Comparison of ENCODE assay signal across 24 mouse cellular contexts in genomic region chr8:121126694-121127093, GRCm38 (mm10). TPM values are rescaled to one million over a fixed set of nuclear protein-coding genes. Genes with fewer than 3 reads are reported as not detected.
DNase-seq lines count a peak whose midpoint lies in the region; ATAC-seq and TF ChIP-seq lines count a peak whose summit lies in the region.
"Had no signal": no experiment of that assay in that cellular context is flagged by ENCODE, and none has a peak within 500 bp of the region (broad histone marks: within the 10 kb centered on the region; RNA-seq: fewer than 3 reads in every experiment).

No protein-coding gene starts in this region.

- H3K9ac ChIP-seq in heart, embryonic 13.5 days = peak overlapping the region; percentile 33; the same call in 1 of the 2 replicates
- H3K9ac ChIP-seq in lung, embryonic 14.5 days = no peak overlapping the region
- H3K9ac ChIP-seq in embryonic facial prominence, embryonic 14.5 days (ENCODE audit: low read depth, low read length) = no peak overlapping the region
- no peak overlapping the region for H3K9ac ChIP-seq in stomach, embryonic 15.5 days
- H3K9ac ChIP-seq: forebrain, embryonic 12.5 days; hindbrain, embryonic 15.5 days; midbrain, embryonic 13.5 days had no signal

- H3K27me3 ChIP-seq in heart, embryonic 13.5 days (replicated peaks) = peaks cover 95% of the 10 kb centered on the region
- H3K27me3 ChIP-seq in lung, embryonic 14.5 days (ENCODE audit: insufficient read depth, low read length) = peaks cover 82% of the 10 kb centered on the region
- H3K27me3 ChIP-seq in embryonic facial prominence, embryonic 14.5 days (replicated peaks; ENCODE audit: control insufficient read depth, insufficient read depth, low read length) = peaks cover 94% of the 10 kb centered on the region
- peaks cover 81% of the 10 kb centered on the region for H3K27me3 ChIP-seq in stomach, embryonic 15.5 days (replicated peaks)

- intact Hi-C loops in left cerebral cortex, postnatal 10 days (cut with DNase I) = loop anchor here (10.0 kb wide), 1 partner anchor 158 kb away; no protein-coding TSS in a partner anchor

- H3K4me1 ChIP-seq in heart, embryonic 13.5 days = peaks cover 58% of the 10 kb centered on the region
- no peaks in the 10 kb centered on the region; the same call in 1 of the 2 replicates for H3K4me1 ChIP-seq in lung, embryonic 14.5 days (ENCODE audit: insufficient read depth)
- H3K4me1 ChIP-seq in embryonic facial prominence, embryonic 14.5 days (ENCODE audit: control insufficient read depth, insufficient read depth, low read length) = peaks cover 16% of the 10 kb centered on the region; the same call in 1 of the 2 replicates
- H3K4me1 ChIP-seq in stomach, embryonic 15.5 days = peaks cover 16% of the 10 kb centered on the region

- peak overlapping the region; percentile 67 for H3K4me2 ChIP-seq in heart, embryonic 13.5 days
- H3K4me2 ChIP-seq in lung, embryonic 14.5 days = peak overlapping the region; percentile 68
- H3K4me2 ChIP-seq in embryonic facial prominence, embryonic 14.5 days (ENCODE audit: low read depth, low read length) = 0 out of 2 replicates have a peak overlapping the region, but pooled peaks have one; percentile 68
- peak overlapping the region; percentile 83; the same call in 1 of the 2 replicates for H3K4me2 ChIP-seq in stomach, embryonic 15.5 days
- H3K4me2 ChIP-seq: forebrain, embryonic 12.5 days; hindbrain, embryonic 15.5 days; midbrain, embryonic 13.5 days had no signal

- no peak for DNase-seq in heart, adult 9 months (ENCODE audit: low spot score in 2 of 2)
- DNase-seq in lung, embryonic 14.5 days = peak; percentile 55
- no peak for DNase-seq in lung, postnatal 25 days (ENCODE audit: low spot score)
- no peak for DNase-seq in embryonic facial prominence, embryonic 14.5 days (ENCODE audit: low spot score)
- no peak for DNase-seq in left cerebral cortex, postnatal 10 days (ENCODE audit: extremely low spot score in 1 of 2, low spot score in 2 of 2)
- DNase-seq in layer of hippocampus, adult 9-11 months = no peak
- DNase-seq: adrenal gland, postnatal 25 days; cerebellum, adult 11 months; cerebellum, postnatal 14 days; gastrocnemius, adult 2 months; kidney, adult 2 months; thymus, postnatal 14 days had no signal

- 14% methylated on average over 6 of the region's 6 CpGs for WGBS in heart, embryonic 13.5 days
- WGBS in lung, embryonic 14.5 days = 6% methylated on average over 6 of the region's 6 CpGs
- WGBS in embryonic facial prominence, embryonic 14.5 days = 16% methylated on average over 5 of the region's 6 CpGs
- WGBS in stomach, embryonic 15.5 days = 14% methylated on average over 6 of the region's 6 CpGs

- 0 out of 2 replicates have a peak, but pooled peaks cover 7% of the 10 kb centered on the region for H3K36me3 ChIP-seq in heart, embryonic 13.5 days
- no peaks in the 10 kb centered on the region for H3K36me3 ChIP-seq in lung, embryonic 14.5 days (ENCODE audit: insufficient read depth)
- no peaks in the 10 kb centered on the region for H3K36me3 ChIP-seq in embryonic facial prominence, embryonic 14.5 days (ENCODE audit: control insufficient read depth, insufficient read depth, low read length)
- no peaks in the 10 kb centered on the region for H3K36me3 ChIP-seq in stomach, embryonic 15.5 days
- H3K36me3 ChIP-seq: forebrain, embryonic 12.5 days; hindbrain, embryonic 15.5 days; midbrain, embryonic 13.5 days had no signal

- peak overlapping the region; percentile 46 for H3K4me3 ChIP-seq in heart, embryonic 13.5 days
- H3K4me3 ChIP-seq in lung, embryonic 14.5 days (ENCODE audit: low read depth, low read length) = peak overlapping the region; percentile 36
- 0 out of 2 replicates have a peak overlapping the region, but pooled peaks have one; percentile 0 for H3K4me3 ChIP-seq in embryonic facial prominence, embryonic 14.5 days (ENCODE audit: low read depth, low read length)
- H3K4me3 ChIP-seq in stomach, embryonic 15.5 days (replicated peaks) = peak overlapping the region; percentile 44; the same call in 1 of the 2 replicates
- H3K4me3 ChIP-seq: forebrain, embryonic 12.5 days; gastrocnemius, adult 2 months; hindbrain, embryonic 15.5 days; midbrain, embryonic 13.5 days had no signal

- TF ChIP-seq CTCF in lung, embryonic 14.5 days (IDR thresholded peaks at IDR 0.05; ENCODE audit: low read depth) = no peak

- no peak overlapping the region for H3K27ac ChIP-seq in heart, embryonic 13.5 days (replicated peaks)
- H3K27ac ChIP-seq in lung, embryonic 14.5 days (ENCODE audit: low read depth) = peak overlapping the region; percentile 54; the same call in 1 of the 2 replicates
- H3K27ac ChIP-seq in embryonic facial prominence, embryonic 14.5 days (replicated peaks; ENCODE audit: low read depth, low read length) = no peak overlapping the region
- H3K27ac ChIP-seq in stomach, embryonic 15.5 days = 0 out of 2 replicates have a peak overlapping the region, but pooled peaks have one; percentile 31
- H3K27ac ChIP-seq: forebrain, embryonic 12.5 days; gastrocnemius, adult 2 months; hindbrain, embryonic 15.5 days; midbrain, embryonic 13.5 days had no signal

- ATAC-seq in heart, embryonic 13.5 days (ENCODE audit: extremely low read depth, insufficient number of reproducible peaks, low FRiP score, low TSS enrichment) = no peak
- peak; percentile 16; the same call in 1 of the 2 replicates for ATAC-seq in lung, embryonic 14.5 days (ENCODE audit: insufficient read depth)
- no peak for ATAC-seq in embryonic facial prominence, embryonic 14.5 days (ENCODE audit: low read depth)
- ATAC-seq in stomach, embryonic 15.5 days (ENCODE audit: insufficient read depth, low FRiP score, low read depth) = no peak
- ATAC-seq: midbrain, embryonic 13.5 days had no signal

- no peaks in the 10 kb centered on the region for H3K9me3 ChIP-seq in heart, embryonic 13.5 days
- no peaks in the 10 kb centered on the region for H3K9me3 ChIP-seq in lung, embryonic 14.5 days (ENCODE audit: low read depth, low read length)
- no peaks in the 10 kb centered on the region for H3K9me3 ChIP-seq in embryonic facial prominence, embryonic 14.5 days (ENCODE audit: control insufficient read depth, low read length)
- no peaks in the 10 kb centered on the region for H3K9me3 ChIP-seq in stomach, embryonic 15.5 days
- H3K9me3 ChIP-seq: forebrain, embryonic 12.5 days; hindbrain, embryonic 15.5 days; midbrain, embryonic 13.5 days had no signal

RNA-seq across cellular contexts. Expression of gene Foxl1, which starts 1.0 kb away (rescaled TPM):
- polyA plus RNA-seq in heart, embryonic 13.5 days (2015; fragmentation: Nextera tagmentation; extraction: Ambion mirVana) = 0.52 and 0.64 TPM in 2 replicates
- polyA plus RNA-seq in lung, embryonic 14.5 days (2014; fragmentation: Nextera tagmentation; extraction: Ambion mirVana) = 6.8 and 7.9 TPM in 2 replicates
- 0.32 and 0.96 TPM in 2 replicates for polyA plus RNA-seq in embryonic facial prominence, embryonic 14.5 days (2014; fragmentation: Nextera tagmentation; extraction: Ambion mirVana)
- polyA plus RNA-seq in stomach, embryonic 15.5 days (2015; fragmentation: Nextera tagmentation; extraction: Ambion mirVana) = 7.2 and 9.4 TPM in 2 replicates
- under 1 TPM in 1 of 2 experiments, not detected in 1; 0.36 TPM for total RNA-seq in left cerebral cortex, postnatal 10 days (2021)
- total RNA-seq: gastrocnemius, adult 2 months; layer of hippocampus, adult 18-20 months; megakaryocyte, adult 5-6 weeks; neutrophil, adult 5-6 weeks had no signal
- polyA plus RNA-seq: limb, embryonic 11.5 days; testis, adult 2 months had no signal

RNA-seq across cellular contexts. Expression of gene Foxc2, which starts 10.7 kb away (rescaled TPM):
- 6.8 and 7.4 TPM in 2 replicates for polyA plus RNA-seq in heart, embryonic 13.5 days (2015; fragmentation: Nextera tagmentation; extraction: Ambion mirVana)
- polyA plus RNA-seq in lung, embryonic 14.5 days (2014; fragmentation: Nextera tagmentation; extraction: Ambion mirVana) = 1.1 and 1.9 TPM in 2 replicates
- polyA plus RNA-seq in embryonic facial prominence, embryonic 14.5 days (2014; fragmentation: Nextera tagmentation; extraction: Ambion mirVana) = 7.4 and 9.4 TPM in 2 replicates
- 0.77 and 0.90 TPM in 2 replicates for polyA plus RNA-seq in stomach, embryonic 15.5 days (2015; fragmentation: Nextera tagmentation; extraction: Ambion mirVana)
- total RNA-seq in left cerebral cortex, postnatal 10 days (2021) = 1 to 10 TPM; 2.8 to 3.1 TPM
- total RNA-seq: CH12.LX; megakaryocyte, adult 5-6 weeks; neutrophil, adult 5-6 weeks had no signal

RNA-seq across cellular contexts. Expression of gene Mthfsd, which starts 18.5 kb away (rescaled TPM):
- 35.3 and 42.8 TPM in 2 replicates for polyA plus RNA-seq in heart, embryonic 13.5 days (2015; fragmentation: Nextera tagmentation; extraction: Ambion mirVana)
- polyA plus RNA-seq in lung, embryonic 14.5 days (2014; fragmentation: Nextera tagmentation; extraction: Ambion mirVana) = 57.6 and 63.1 TPM in 2 replicates
- 46.1 and 56.7 TPM in 2 replicates for polyA plus RNA-seq in embryonic facial prominence, embryonic 14.5 days (2014; fragmentation: Nextera tagmentation; extraction: Ambion mirVana)
- polyA plus RNA-seq in stomach, embryonic 15.5 days (2015; fragmentation: Nextera tagmentation; extraction: Ambion mirVana) = 53.9 and 56.3 TPM in 2 replicates
- total RNA-seq in left cerebral cortex, postnatal 10 days (2021) = 10 to 100 TPM; 26.5 to 30.1 TPM

RNA-seq across cellular contexts. Expression of gene Foxf1, which starts 42.5 kb away (rescaled TPM):
- polyA plus RNA-seq in heart, embryonic 13.5 days (2015; fragmentation: Nextera tagmentation; extraction: Ambion mirVana) = 7.7 and 9.5 TPM in 2 replicates
- 167 and 180 TPM in 2 replicates for polyA plus RNA-seq in lung, embryonic 14.5 days (2014; fragmentation: Nextera tagmentation; extraction: Ambion mirVana)
- 7.0 and 7.6 TPM in 2 replicates for polyA plus RNA-seq in embryonic facial prominence, embryonic 14.5 days (2014; fragmentation: Nextera tagmentation; extraction: Ambion mirVana)
- 131 and 136 TPM in 2 replicates for polyA plus RNA-seq in stomach, embryonic 15.5 days (2015; fragmentation: Nextera tagmentation; extraction: Ambion mirVana)
- total RNA-seq in left cerebral cortex, postnatal 10 days (2021) = 1 to 10 TPM; 1.4 to 1.5 TPM
- total RNA-seq: CH12.LX; megakaryocyte, adult 5-6 weeks; MEL; neutrophil, adult 5-6 weeks had no signal

Comparison
In these comparisons a context has a peak if more than half of its experiments do, and no peak if none do; other contexts are left out.
1. H3K27ac ChIP-seq: peak in lung, embryonic 14.5 days (single experiment) and stomach, embryonic 15.5 days (single experiment); none in heart, embryonic 13.5 days (single experiment) and embryonic facial prominence, embryonic 14.5 days (single experiment).
2. Peak in every context shown above with its lines, with median percentiles within 50 percentile points of each other: H3K4me2 ChIP-seq and H3K4me3 ChIP-seq.